19 mouse cellular contexts compared by ENCODE assay signal in genomic region chr9:117714741-117715675, GRCm38 (mm10).
DNase-seq lines count a peak whose midpoint lies in the region; ATAC-seq and TF ChIP-seq lines count a peak whose summit lies in the region.
"Had no signal": no experiment of that assay in that cellular context is flagged by ENCODE, and none has a peak within 500 bp of the region (broad histone marks: within the 10 kb centered on the region; RNA-seq: fewer than 3 reads in every experiment).

No protein-coding gene starts in this region.

- TF ChIP-seq CTCF in midbrain, postnatal 0 days (IDR thresholded peaks at IDR 0.05): no peak

- no peak overlapping the region for H3K27ac ChIP-seq in midbrain, postnatal 0 days (ENCODE audit: low read depth, low read length)
- H3K27ac ChIP-seq: embryonic facial prominence, embryonic 15.5 days; hindbrain, embryonic 15.5 days; limb, embryonic 13.5 days; liver, embryonic 15.5 days; midbrain, embryonic 13.5 days had no signal

- H3K9ac ChIP-seq in midbrain, postnatal 0 days (replicated peaks; ENCODE audit: low read length, poor library complexity, severe bottlenecking): no peak overlapping the region
- H3K9ac ChIP-seq: embryonic facial prominence, embryonic 15.5 days; hindbrain, embryonic 15.5 days; limb, embryonic 13.5 days; liver, embryonic 15.5 days; midbrain, embryonic 13.5 days had no signal

- H3K9me3 ChIP-seq in midbrain, postnatal 0 days (ENCODE audit: low read length): no peaks in the 10 kb centered on the region
- H3K9me3 ChIP-seq: embryonic facial prominence, embryonic 15.5 days; hindbrain, embryonic 15.5 days; limb, embryonic 13.5 days; liver, embryonic 15.5 days; midbrain, embryonic 13.5 days had no signal

- DNase-seq in gastrocnemius, postnatal 14 days: peak; percentile 14
- DNase-seq in gastrocnemius, postnatal 25 days: no peak
- peak; percentile 5 to 21 for DNase-seq in heart, adult 9 months (ENCODE audit: low spot score in 2 of 2)
- DNase-seq in heart, postnatal 36 days: peak; percentile 14 to 28
- peak; percentile 3 for DNase-seq in lung, postnatal 25 days (ENCODE audit: low spot score)
- DNase-seq in left cerebral cortex, adult 18-20 months (ENCODE audit: low spot score in 2 of 2): no peak
- no peak for DNase-seq in midbrain, postnatal 0 days (ENCODE audit: low spot score)
- no peak for DNase-seq in retina, postnatal 1 day
- DNase-seq: B cell, adult 2 months; cerebellum, adult 9-11 months; embryo, embryonic 11 days; thymus, postnatal 25 days had no signal

- H3K4me3 ChIP-seq in midbrain, postnatal 0 days (ENCODE audit: low read depth, low read length): no peak overlapping the region
- H3K4me3 ChIP-seq: embryonic facial prominence, embryonic 15.5 days; hindbrain, embryonic 15.5 days; limb, embryonic 13.5 days; liver, embryonic 15.5 days; midbrain, embryonic 13.5 days had no signal

- no peak overlapping the region for H3K4me2 ChIP-seq in midbrain, postnatal 0 days (ENCODE audit: low read depth, low read length, poor library complexity, severe bottlenecking)
- H3K4me2 ChIP-seq: embryonic facial prominence, embryonic 15.5 days; hindbrain, embryonic 15.5 days; limb, embryonic 13.5 days; liver, embryonic 15.5 days; midbrain, embryonic 13.5 days had no signal

- no peaks in the 10 kb centered on the region for H3K27me3 ChIP-seq in midbrain, postnatal 0 days (ENCODE audit: insufficient read depth, low read length)
- H3K27me3 ChIP-seq: embryonic facial prominence, embryonic 15.5 days; hindbrain, embryonic 15.5 days; limb, embryonic 13.5 days; liver, embryonic 15.5 days; midbrain, embryonic 13.5 days had no signal

- no peaks in the 10 kb centered on the region for H3K36me3 ChIP-seq in midbrain, postnatal 0 days (ENCODE audit: insufficient read depth, low read length)
- H3K36me3 ChIP-seq: embryonic facial prominence, embryonic 15.5 days; hindbrain, embryonic 15.5 days; limb, embryonic 13.5 days; liver, embryonic 15.5 days; midbrain, embryonic 13.5 days had no signal

- ATAC-seq in midbrain, postnatal 0 days (ENCODE audit: low FRiP score): no peak
- ATAC-seq: forebrain, embryonic 16.5 days; intestine, embryonic 16.5 days; midbrain, embryonic 13.5 days had no signal

- WGBS in midbrain, postnatal 0 days: 87% methylated on average over 13 of the region's 13 CpGs

- no peaks in the 10 kb centered on the region for H3K4me1 ChIP-seq in midbrain, postnatal 0 days (ENCODE audit: insufficient read depth, low read length)
- H3K4me1 ChIP-seq: embryonic facial prominence, embryonic 15.5 days; hindbrain, embryonic 15.5 days; liver, embryonic 15.5 days; midbrain, embryonic 13.5 days had no signal

- intact Hi-C loops in gastrocnemius, postnatal 14 days (cut with DNase I; ENCODE audit: low total_unique reads): no loop called here
- intact Hi-C loops in heart, postnatal 36 days (cut with DNase I): no loop called here

Comparison
In these comparisons a context has a peak if more than half of its experiments do, and no peak if none do; other contexts are left out.
1. DNase-seq: peak in gastrocnemius, postnatal 14 days (single experiment), heart, adult 9 months (2 of 2), heart, postnatal 36 days (2 of 2) and lung, postnatal 25 days (single experiment); none in gastrocnemius, postnatal 25 days (single experiment), left cerebral cortex, adult 18-20 months (0 of 2), midbrain, postnatal 0 days (single experiment) and retina, postnatal 1 day (single experiment).